Mouse (Mus musculus) lung, embryonic 14.5 days (tissue): ENCODE data around the gene Fam222a. TPM values are rescaled to one million over a fixed set of nuclear protein-coding genes. Genes with fewer than 3 reads are reported as not detected.

ENCODE experiments used
- ATAC-seq: fragments of 200-750 bp; cut with Nextera tagmentation; 2 replicates; pipeline ENCODE4 v1.8.0; 2017; ENCODE audit warnings: mild to moderate bottlenecking, moderate TSS enrichment, moderate library complexity; ENCODE audit not compliant: insufficient read depth
- DNase-seq: peaks from one replicate; pipeline ENCODE4 v3.0.0-alpha.2; 2015
- H3K27ac ChIP-seq: fragments of 300-500 bp; sonication (generic); 2 replicates; pipeline ENCODE4 v1.5.1; 2014; ENCODE audit warnings: low read depth, mild to moderate bottlenecking, moderate library complexity
- H3K27me3 ChIP-seq: fragments of 300-500 bp; sonication (generic); 2 replicates; pipeline ENCODE4 v1.6.1; 2014; ENCODE audit warnings: low read length, control low read depth; ENCODE audit not compliant: insufficient read depth
- H3K36me3 ChIP-seq: fragments of 300-500 bp; sonication (generic); 2 replicates; pipeline ENCODE4 v1.6.1; 2014; ENCODE audit warnings: control low read depth; ENCODE audit not compliant: insufficient read depth
- H3K4me1 ChIP-seq: fragments of 300-500 bp; sonication (generic); 2 replicates; pipeline ENCODE4 v1.6.1; 2014; ENCODE audit warnings: antibody characterized with exemption, control low read depth; ENCODE audit not compliant: insufficient read depth
- H3K4me2 ChIP-seq: fragments of 300-500 bp; sonication (generic); 2 replicates; pipeline ENCODE4 v1.6.1; 2014; ENCODE audit warnings: mild to moderate bottlenecking
- H3K4me3 ChIP-seq: fragments of 300-500 bp; sonication (generic); 2 replicates; pipeline ENCODE4 v1.5.1; 2014; ENCODE audit warnings: low read depth, low read length
- H3K9ac ChIP-seq: fragments of 300-500 bp; sonication (generic); 2 replicates; pipeline ENCODE4 v1.6.1; 2014
- H3K9me3 ChIP-seq: fragments of 300-500 bp; sonication (generic); 2 replicates; pipeline ENCODE4 v1.6.1; 2016; ENCODE audit warnings: low read depth, low read length, control low read depth
- CTCF ChIP-seq: IDR thresholded peaks from 2 replicates; pipeline ENCODE4 v1.5.1; 2016; ENCODE audit warnings: antibody characterized with exemption, low read depth
- WGBS: fragments of 180-500 bp; shearing (Covaris S2); extraction: QIAGEN DNeasy Blood & Tissue Kit; methylation state at CpG from one replicate; pipeline ENCODE4 v1.1.7; 2014; 5-methylcytosine and 5-hydroxymethylcytosine counted together
- polyA plus RNA-seq: library from polyadenylated mRNA; unstranded; fragments of >200 nt; fragmentation: Nextera tagmentation; extraction: Ambion mirVana; gene quantifications from 2 replicates; pipeline ENCODE4 v1.2.1, GENCODE M21; 2014

Fam222a gene
- polyA plus RNA-seq, 1 experiment from 2014 or later, result 2.3 TPM

- no peak overlapping the region for H3K4me3 ChIP-seq
- TF ChIP-seq CTCF, result no peak
- DNase-seq (peak; percentile 89), ATAC-seq (peak; percentile 36; the same call in 1 of the 2 replicates)
- no peak overlapping the region for H3K9ac ChIP-seq
- H3K9me3 ChIP-seq, result no peaks in the 10 kb centered on the region
- 0 out of 2 replicates have a peak, but pooled peaks cover 5% of the 10 kb centered on the region for H3K36me3 ChIP-seq
- peaks cover 11% of the 10 kb centered on the region; the same call in 1 of the 2 replicates for H3K4me1 ChIP-seq
- WGBS, result 36% methylated on average over 8 of the region's 8 CpGs
- H3K27me3 ChIP-seq, result no peaks in the 10 kb centered on the region
- H3K4me2 ChIP-seq, result 0 out of 2 replicates have a peak overlapping the region, but pooled peaks have one; percentile 14
- 0 out of 2 replicates have a peak overlapping the region, but pooled peaks have one; percentile 33 for H3K27ac ChIP-seq
Observed at GRCm38 (mm10) chr5:114607651-114608050, 39.8 kb downstream of the Fam222a start.

DNA sequence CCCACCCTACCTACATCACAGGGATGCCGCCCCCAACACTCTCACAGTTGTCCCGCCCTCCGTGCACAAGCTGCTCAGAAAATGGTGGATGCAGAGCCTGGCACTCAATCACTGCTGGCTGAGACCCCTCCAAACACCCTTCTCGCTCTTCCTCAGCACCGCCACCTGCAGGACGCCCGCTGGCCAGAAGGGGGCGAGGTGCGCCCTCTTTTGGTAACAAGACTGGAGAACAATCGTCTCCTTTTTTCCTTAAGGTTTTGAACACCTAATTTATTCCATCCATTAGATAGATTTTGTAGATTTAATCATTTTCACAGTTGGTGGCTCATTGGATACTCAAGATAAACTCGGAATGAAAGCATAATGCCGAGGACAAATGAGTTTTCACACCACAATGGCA is 40.7 kb downstream of the Fam222a start:
- peaks cover 11% of the 10 kb centered on the region; the same call in 1 of the 2 replicates for H3K4me1 ChIP-seq
- TF ChIP-seq CTCF, result peak; percentile 97

DNA sequence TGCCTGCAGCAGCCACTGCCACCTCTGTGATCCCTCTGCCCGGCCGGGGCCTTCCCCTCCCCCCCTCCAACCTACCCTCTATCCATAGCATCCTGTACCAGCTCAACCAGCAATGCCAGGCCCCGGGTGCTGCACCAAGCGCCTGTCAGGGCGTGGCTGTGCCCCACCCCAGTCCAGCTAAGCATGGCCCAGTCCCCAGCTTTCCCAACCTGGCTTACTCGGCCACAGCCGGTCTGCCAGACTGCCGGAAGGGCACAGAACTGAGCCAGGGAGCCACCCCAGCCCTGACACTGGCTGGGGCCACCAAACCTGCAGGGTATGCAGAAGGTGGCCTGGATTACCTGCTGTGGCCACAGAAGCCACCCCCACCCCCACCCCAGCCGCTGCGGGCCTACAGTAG is 43.4 kb downstream of the Fam222a start:
- TF ChIP-seq CTCF, result no peak

More for the DNA sequence above, 40.7 kb downstream of the Fam222a start:
- H3K27me3 ChIP-seq, result no peaks in the 10 kb centered on the region
- 5% methylated on average over 12 of the region's 12 CpGs for WGBS
- no peaks in the 10 kb centered on the region for H3K9me3 ChIP-seq
- ATAC-seq (peak; percentile 38; the same call in 1 of the 2 replicates), DNase-seq (peak; percentile 84)
- H3K27ac ChIP-seq, result no peak overlapping the region
- H3K36me3 ChIP-seq, result 0 out of 2 replicates have a peak, but pooled peaks cover 5% of the 10 kb centered on the region
- no peak overlapping the region for H3K4me2 ChIP-seq
- no peak overlapping the region for H3K9ac ChIP-seq
- no peak overlapping the region for H3K4me3 ChIP-seq

GRCm38 (mm10) chr5:114611968-114612608 is 44.3 kb downstream of the Fam222a start:
- H3K36me3 ChIP-seq, result 0 out of 2 replicates have a peak, but pooled peaks cover 5% of the 10 kb centered on the region
- peaks cover 11% of the 10 kb centered on the region; the same call in 1 of the 2 replicates for H3K4me1 ChIP-seq
- no peak overlapping the region for H3K9ac ChIP-seq
- no peak for ATAC-seq
- 58% methylated on average over 23 of the region's 25 CpGs for WGBS
- no peak overlapping the region for H3K4me3 ChIP-seq
- H3K4me2 ChIP-seq, result no peak overlapping the region
- TF ChIP-seq CTCF, result peak; percentile 68
- H3K27me3 ChIP-seq, result no peaks in the 10 kb centered on the region
- H3K9me3 ChIP-seq, result no peaks in the 10 kb centered on the region
- peak; percentile 56 for DNase-seq
- H3K27ac ChIP-seq, result no peak overlapping the region

More for the DNA sequence above, 43.4 kb downstream of the Fam222a start:
- Histone ChIP-seq H3K4me1 (peaks cover 11% of the 10 kb centered on the region; the same call in 1 of the 2 replicates), H3K27ac (no peak overlapping the region), H3K4me3 (no peak overlapping the region), H3K27me3 (no peaks in the 10 kb centered on the region), H3K36me3 (0 out of 2 replicates have a peak, but pooled peaks cover 5% of the 10 kb centered on the region), H3K9ac (no peak overlapping the region), H3K9me3 (no peaks in the 10 kb centered on the region), H3K4me2 (no peak overlapping the region)
- ATAC-seq (no peak), DNase-seq (no peak)
- 84% methylated on average over 10 of the region's 10 CpGs for WGBS

GRCm38 (mm10) chr5:114614863-114615262 is 47.0 kb downstream of the Fam222a start:
- 60% methylated on average over 7 of the region's 7 CpGs for WGBS
- no peaks in the 10 kb centered on the region for H3K9me3 ChIP-seq
- no peak for ATAC-seq

DNA sequence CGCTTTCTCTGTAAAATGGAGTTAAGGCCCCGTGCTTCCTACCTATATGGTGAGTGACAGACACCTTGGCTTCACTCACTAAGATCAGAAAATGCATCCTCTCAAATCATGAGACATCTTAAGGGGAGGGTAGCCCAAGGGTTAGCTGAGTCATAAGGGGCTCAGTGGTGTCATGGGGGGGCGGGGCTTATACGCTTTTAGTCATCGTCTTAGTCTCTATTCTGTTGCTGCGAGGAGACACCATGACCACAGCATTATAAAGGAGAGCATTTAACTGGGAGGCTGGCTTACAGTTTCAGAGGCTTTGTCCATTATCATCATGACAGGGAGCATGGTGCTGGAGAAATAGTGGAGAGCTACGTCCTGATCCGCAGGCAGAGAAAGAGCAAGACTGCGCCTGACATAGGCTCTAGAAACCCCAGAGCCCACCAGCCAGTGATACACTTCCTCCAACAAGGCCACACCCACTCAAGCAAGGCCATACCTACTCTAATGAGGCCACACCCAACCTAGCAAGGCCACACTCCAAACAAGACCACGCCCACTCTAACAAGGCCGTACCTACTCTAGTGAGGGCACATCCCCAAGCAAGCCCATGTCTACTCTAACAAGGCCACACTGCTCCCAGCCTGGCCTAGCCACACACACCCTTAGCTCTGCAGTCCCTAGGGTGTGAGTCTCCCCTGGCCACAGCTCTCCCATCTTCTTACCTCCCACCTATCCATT is 48.7 kb downstream of the Fam222a start:
- no peak for DNase-seq
- Histone ChIP-seq H3K9ac (no peak overlapping the region), H3K4me1 (no peaks in the 10 kb centered on the region), H3K9me3 (no peaks in the 10 kb centered on the region), H3K36me3 (0 out of 2 replicates have a peak, but pooled peaks cover 5% of the 10 kb centered on the region), H3K27me3 (no peaks in the 10 kb centered on the region), H3K4me3 (no peak overlapping the region), H3K4me2 (no peak overlapping the region), H3K27ac (no peak overlapping the region)
- TF ChIP-seq CTCF, result no peak
- WGBS, result 78% methylated on average over 11 of the region's 11 CpGs
- no peak for ATAC-seq

More at GRCm38 (mm10) chr5:114614863-114615262, 47.0 kb downstream of the Fam222a start:
- H3K27me3 ChIP-seq, result no peaks in the 10 kb centered on the region
- DNase-seq, result no peak
- no peak overlapping the region for H3K27ac ChIP-seq
- no peak overlapping the region for H3K9ac ChIP-seq
- no peaks in the 10 kb centered on the region for H3K4me1 ChIP-seq
- no peak overlapping the region for H3K4me2 ChIP-seq
- H3K4me3 ChIP-seq, result no peak overlapping the region
- no peak for TF ChIP-seq CTCF
- 0 out of 2 replicates have a peak, but pooled peaks cover 5% of the 10 kb centered on the region for H3K36me3 ChIP-seq

DNA sequence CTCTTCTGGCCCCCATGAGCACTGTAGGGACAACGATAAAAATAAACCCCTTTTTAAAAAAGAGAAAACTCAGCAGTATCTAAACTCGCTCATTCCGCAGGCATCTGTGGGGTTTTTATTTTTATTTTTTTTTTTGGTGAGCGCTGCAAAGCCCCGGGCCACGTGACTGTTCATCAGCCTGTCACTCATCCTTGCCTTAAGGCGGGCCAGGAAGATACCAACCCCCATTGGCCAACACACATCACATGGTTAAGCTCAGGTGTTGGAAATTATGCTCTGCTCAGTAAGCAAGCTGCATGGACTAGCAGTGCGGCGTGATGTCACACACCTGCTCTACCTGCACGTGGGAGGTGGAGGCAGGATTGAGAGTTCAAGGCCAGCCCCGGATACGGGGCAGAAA is 50.0 kb downstream of the Fam222a start:
- no peak overlapping the region for H3K27ac ChIP-seq
- no peak overlapping the region for H3K4me3 ChIP-seq
- H3K4me2 ChIP-seq, result no peak overlapping the region
- WGBS, result 72% methylated on average over 12 of the region's 12 CpGs
- DNase-seq (no peak), ATAC-seq (no peak)
- no peaks in the 10 kb centered on the region for H3K4me1 ChIP-seq
- no peaks in the 10 kb centered on the region for H3K36me3 ChIP-seq
- H3K9me3 ChIP-seq, result no peaks in the 10 kb centered on the region
- no peak for TF ChIP-seq CTCF
- no peak overlapping the region for H3K9ac ChIP-seq
- no peaks in the 10 kb centered on the region for H3K27me3 ChIP-seq
